Mouse (Mus musculus) ES-Bruce4 (cell line): ENCODE measurements at regions not wholly inside any gene's neighbourhood (a gene's known extent, or its start where the extent isn't known, plus 50 kb on each side); places are given as distances from the start of the nearest gene placed in this dataset.

ENCODE experiments used
- CTCF ChIP-seq: IDR thresholded peaks from one replicate; pipeline ENCODE4 v1.8.1; 2011; ENCODE audit warnings: low read depth, low read length
- EP300 ChIP-seq: IDR thresholded peaks from 2 replicates; pipeline ENCODE4 v1.6.1; 2011; ENCODE audit warnings: low read depth, low read length; ENCODE audit not compliant: insufficient read depth
- POLR2A ChIP-seq: IDR thresholded peaks from one replicate; pipeline ENCODE4 v1.8.1; 2011; ENCODE audit warnings: low read length; ENCODE audit not compliant: insufficient read depth

DNA sequence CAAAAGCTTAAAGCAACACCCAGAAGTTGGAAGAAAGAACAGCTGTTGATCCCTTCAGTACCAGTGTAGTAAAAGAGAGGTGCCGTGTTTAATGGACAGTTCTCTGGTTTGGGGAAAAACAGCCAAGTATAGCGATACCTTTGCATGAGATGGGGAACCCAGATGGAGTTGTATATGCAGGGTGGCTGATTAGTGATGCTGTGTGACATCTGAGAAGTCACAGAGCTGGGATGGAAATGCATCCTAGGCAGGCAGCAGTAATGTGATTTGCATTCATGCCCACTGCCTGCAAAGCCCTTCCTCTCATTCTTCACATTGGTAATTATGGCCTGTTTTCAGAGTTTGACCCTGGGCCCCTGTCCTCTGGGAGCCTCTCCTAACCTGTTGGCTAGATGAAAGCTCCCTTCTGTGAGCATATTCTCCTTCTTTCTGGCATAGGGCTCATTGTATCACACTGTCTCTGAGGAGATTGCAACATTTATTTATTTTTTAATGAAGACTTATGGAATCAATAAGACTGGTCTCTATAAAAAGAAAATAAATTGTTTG lies 882.7 kb upstream of the Lcorl start:
- TF ChIP-seq CTCF: no peak
- TF ChIP-seq POLR2A: no peak
- TF ChIP-seq EP300: no peak
